Mouse (Mus musculus): ENCODE measurements at regions not wholly inside any gene's neighbourhood (a gene's known extent, or its start where the extent isn't known, plus 50 kb on each side); places are given as distances from the start of the nearest gene placed in this dataset.
A peak's percentile ranks its signal among the peaks of the same experiment; 100 is the strongest.
"Not testable (repeated sequence)": the region's sequence is repeated elsewhere in the genome, so short reads cannot be mapped to it uniquely, and the experiment has no call there.

- H3K9ac ChIP-seq, result no peak overlapping the region
- H3K4me3 ChIP-seq, result no peak overlapping the region
- H3K9me3 ChIP-seq (replicated peaks), result no peaks in the 10 kb centered on the region
- peaks cover 8% of the 10 kb centered on the region for H3K4me1 ChIP-seq (replicated peaks)
- no peak for ATAC-seq (replicated peaks; ENCODE audit: insufficient number of reproducible peaks, insufficient read depth, low FRiP score, low read depth)
- H3K27me3 ChIP-seq, result no peaks in the 10 kb centered on the region
- no peak overlapping the region for H3K27ac ChIP-seq
- H3K36me3 ChIP-seq, result no peaks in the 10 kb centered on the region
- H3K4me2 ChIP-seq, result no peak overlapping the region
- 74% methylated on average over 11 of the region's 11 CpGs for WGBS
Observed at GRCm38 (mm10) chr4:10711939-10712533, 162.3 kb upstream of the 2610301B20Rik start.

- Histone ChIP-seq H3K9ac (no peak overlapping the region), H3K9me3 (replicated peaks) (no peaks in the 10 kb centered on the region), H3K4me3 (no peak overlapping the region), H3K36me3 (no peaks in the 10 kb centered on the region), H3K4me2 (no peak overlapping the region), H3K27ac (no peak overlapping the region), H3K4me1 (replicated peaks) (peaks cover 7% of the 10 kb centered on the region; the same call in 1 of the 2 replicates), H3K27me3 (no peaks in the 10 kb centered on the region)
- 87% methylated on average over 4 of the region's 4 CpGs for WGBS
- ATAC-seq (replicated peaks; ENCODE audit: insufficient number of reproducible peaks, insufficient read depth, low FRiP score, low read depth), result no peak
Observed at GRCm38 (mm10) chr4:10723341-10723740, 151.0 kb upstream of the 2610301B20Rik start.

GRCm38 (mm10) chr4:10727894-10728293 is 146.4 kb upstream of the 2610301B20Rik start:
- H3K27ac ChIP-seq, result no peak overlapping the region
- H3K4me3 ChIP-seq, result no peak overlapping the region
- H3K9me3 ChIP-seq (replicated peaks), result no peaks in the 10 kb centered on the region
- H3K36me3 ChIP-seq, result no peaks in the 10 kb centered on the region
- no peaks in the 10 kb centered on the region for H3K27me3 ChIP-seq
- no peak overlapping the region for H3K4me2 ChIP-seq
- ATAC-seq (replicated peaks; ENCODE audit: insufficient number of reproducible peaks, insufficient read depth, low FRiP score, low read depth), result peak; percentile 43; the same call in 1 of the 2 replicates
- 46% methylated on average over 3 of the region's 3 CpGs for WGBS
- peaks cover 7% of the 10 kb centered on the region; the same call in 1 of the 2 replicates for H3K4me1 ChIP-seq (replicated peaks)
- H3K9ac ChIP-seq, result no peak overlapping the region

- no peak overlapping the region for H3K27ac ChIP-seq
- H3K9ac ChIP-seq, result no peak overlapping the region
- ATAC-seq (replicated peaks; ENCODE audit: insufficient number of reproducible peaks, insufficient read depth, low FRiP score, low read depth), result no peak
- no peaks in the 10 kb centered on the region for H3K36me3 ChIP-seq
- H3K9me3 ChIP-seq (replicated peaks), result no peaks in the 10 kb centered on the region
- H3K4me3 ChIP-seq, result no peak overlapping the region
- H3K4me1 ChIP-seq (replicated peaks), result no peaks in the 10 kb centered on the region
- 73% methylated on average over 3 of the region's 3 CpGs for WGBS
- no peaks in the 10 kb centered on the region for H3K27me3 ChIP-seq
- H3K4me2 ChIP-seq, result no peak overlapping the region
Observed at GRCm38 (mm10) chr4:10745207-10745606, 129.1 kb upstream of the 2610301B20Rik start.

- H3K4me2 ChIP-seq, result no peak overlapping the region
- no peaks in the 10 kb centered on the region for H3K9me3 ChIP-seq (replicated peaks)
- no peaks in the 10 kb centered on the region for H3K27me3 ChIP-seq
- WGBS, result 82% methylated on average over 8 of the region's 8 CpGs
- no peak overlapping the region for H3K4me3 ChIP-seq
- no peak for ATAC-seq (replicated peaks; ENCODE audit: insufficient number of reproducible peaks, insufficient read depth, low FRiP score, low read depth)
- H3K4me1 ChIP-seq (replicated peaks), result no peaks in the 10 kb centered on the region
- no peak overlapping the region for H3K27ac ChIP-seq
- no peak overlapping the region for H3K9ac ChIP-seq
- no peaks in the 10 kb centered on the region for H3K36me3 ChIP-seq
Observed at GRCm38 (mm10) chr4:10748816-10749215, 125.5 kb upstream of the 2610301B20Rik start.

- H3K36me3 ChIP-seq; ATAC-seq (replicated peaks; ENCODE audit: insufficient number of reproducible peaks, insufficient read depth, low FRiP score, low read depth); H3K27me3 ChIP-seq; H3K4me3 ChIP-seq; H3K4me1 ChIP-seq (replicated peaks); H3K9me3 ChIP-seq (replicated peaks); H3K4me2 ChIP-seq; H3K27ac ChIP-seq; H3K9ac ChIP-seq: not testable (repeated sequence)
- 79% methylated on average over 6 of the region's 6 CpGs for WGBS
Observed at GRCm38 (mm10) chr4:10750377-10751062, 123.8 kb upstream of the 2610301B20Rik start.

GRCm38 (mm10) chr4:10753176-10753575 is 121.1 kb upstream of the 2610301B20Rik start:
- H3K27me3 ChIP-seq, result no peaks in the 10 kb centered on the region
- H3K36me3 ChIP-seq, result no peaks in the 10 kb centered on the region
- no peaks in the 10 kb centered on the region for H3K4me1 ChIP-seq (replicated peaks)
- no peak overlapping the region for H3K4me2 ChIP-seq
- no peak for ATAC-seq (replicated peaks; ENCODE audit: insufficient number of reproducible peaks, insufficient read depth, low FRiP score, low read depth)
- no peaks in the 10 kb centered on the region for H3K9me3 ChIP-seq (replicated peaks)
- WGBS, result 72% methylated on average over 5 of the region's 5 CpGs
- H3K27ac ChIP-seq, result no peak overlapping the region
- H3K9ac ChIP-seq, result no peak overlapping the region
- no peak overlapping the region for H3K4me3 ChIP-seq

- Histone ChIP-seq H3K36me3 (no peaks in the 10 kb centered on the region), H3K4me2 (no peak overlapping the region), H3K27me3 (no peaks in the 10 kb centered on the region), H3K9me3 (replicated peaks) (no peaks in the 10 kb centered on the region), H3K4me1 (replicated peaks) (no peaks in the 10 kb centered on the region), H3K4me3 (no peak overlapping the region), H3K9ac (no peak overlapping the region), H3K27ac (no peak overlapping the region)
- 88% methylated on average over 4 of the region's 4 CpGs for WGBS
- ATAC-seq (replicated peaks; ENCODE audit: insufficient number of reproducible peaks, insufficient read depth, low FRiP score, low read depth), result no peak
Observed at GRCm38 (mm10) chr4:10759491-10759890, 114.8 kb upstream of the 2610301B20Rik start.

- no peak for ATAC-seq (replicated peaks; ENCODE audit: insufficient number of reproducible peaks, insufficient read depth, low FRiP score, low read depth)
- Histone ChIP-seq H3K9me3 (replicated peaks) (no peaks in the 10 kb centered on the region), H3K4me3 (no peak overlapping the region), H3K27me3 (no peaks in the 10 kb centered on the region), H3K36me3 (no peaks in the 10 kb centered on the region), H3K4me2 (no peak overlapping the region), H3K27ac (no peak overlapping the region), H3K9ac (no peak overlapping the region), H3K4me1 (replicated peaks) (no peaks in the 10 kb centered on the region)
- WGBS, result 60% methylated on average over 6 of the region's 6 CpGs
Observed at GRCm38 (mm10) chr4:10767676-10768075, 106.6 kb upstream of the 2610301B20Rik start.

- no peaks in the 10 kb centered on the region for H3K36me3 ChIP-seq
- no peak overlapping the region for H3K4me3 ChIP-seq
- H3K4me2 ChIP-seq, result no peak overlapping the region
- peaks cover 5% of the 10 kb centered on the region for H3K4me1 ChIP-seq (replicated peaks)
- no peak overlapping the region for H3K9ac ChIP-seq
- no peak for ATAC-seq (replicated peaks; ENCODE audit: insufficient number of reproducible peaks, insufficient read depth, low FRiP score, low read depth)
- no peak overlapping the region for H3K27ac ChIP-seq
- WGBS, result 74% methylated on average over 13 of the region's 13 CpGs
- H3K27me3 ChIP-seq, result no peaks in the 10 kb centered on the region
- H3K9me3 ChIP-seq (replicated peaks), result no peaks in the 10 kb centered on the region
Observed at GRCm38 (mm10) chr4:10770026-10770643, 104.2 kb upstream of the 2610301B20Rik start.

- Histone ChIP-seq H3K27me3 (no peaks in the 10 kb centered on the region), H3K4me2 (no peak overlapping the region), H3K4me1 (replicated peaks) (peaks cover 5% of the 10 kb centered on the region), H3K9ac (no peak overlapping the region), H3K9me3 (replicated peaks) (no peaks in the 10 kb centered on the region), H3K4me3 (no peak overlapping the region), H3K36me3 (no peaks in the 10 kb centered on the region), H3K27ac (no peak overlapping the region)
- WGBS, result 11% methylated on average over 3 of the region's 3 CpGs
- ATAC-seq (replicated peaks; ENCODE audit: insufficient number of reproducible peaks, insufficient read depth, low FRiP score, low read depth), result 0 out of 2 replicates have a peak, but pooled peaks have one; percentile 50
Observed at GRCm38 (mm10) chr4:10774557-10775215, 99.6 kb upstream of the 2610301B20Rik start.
